Mouse (Mus musculus) 3T3-L1 (cell line): ENCODE measurements around the gene Trim28.

Experiments used
- DNase-seq: peaks from one replicate; pipeline ENCODE4 v3.0.0-alpha.2; 2015; ENCODE audit warnings: low read depth, low spot score

Gene Trim28

GRCm38 (mm10) chr7:12998851-12999250 lies at the start of gene Trim28:
TSS of gene Trim28 (plus strand) at chr7:12999114.
- DNase-seq: no peak

DNA sequence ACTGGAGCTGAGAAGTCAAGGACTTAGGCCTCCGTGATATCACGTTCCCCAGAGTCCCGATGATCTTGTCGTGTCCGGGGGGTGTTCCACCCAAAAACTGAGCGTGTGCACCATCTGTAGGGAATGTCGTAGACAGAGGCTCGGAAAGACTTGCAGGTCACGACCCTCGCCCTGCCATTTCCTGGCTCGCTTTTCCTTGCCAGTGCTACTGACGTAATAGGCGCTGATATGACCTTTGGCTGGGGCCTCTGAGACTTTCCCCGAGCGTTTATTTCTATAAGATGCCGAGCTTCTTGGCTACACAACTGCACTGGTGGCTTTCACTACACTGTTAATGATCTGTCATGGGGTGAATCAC lies 49.1 kb upstream of the Trim28 start:
- no peak for DNase-seq

- no peak for DNase-seq
These were observed 44.0 kb upstream of the Trim28 start for GRCm38 (mm10) chr7:12954896-12955295.

DNA sequence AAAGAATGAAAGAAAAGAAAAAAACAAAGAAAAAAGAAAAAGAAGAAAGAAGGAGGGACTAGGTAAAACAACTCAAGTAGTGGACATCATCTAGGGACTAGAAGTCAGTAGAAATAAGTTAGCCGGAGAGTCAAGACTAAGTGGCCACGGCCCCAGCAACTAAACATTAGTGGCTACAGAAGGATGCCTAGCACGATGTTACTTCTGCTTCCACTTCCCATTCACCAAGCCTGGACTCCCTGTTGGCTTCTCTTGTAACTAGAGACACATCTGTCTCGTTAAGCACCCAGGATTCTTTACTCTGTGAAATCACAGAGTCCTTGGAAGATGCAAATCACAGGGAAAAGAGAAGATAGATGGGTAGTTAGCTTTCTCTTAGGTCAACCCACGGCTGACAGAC lies 41.4 kb upstream of the Trim28 start:
- DNase-seq: no peak

DNA sequence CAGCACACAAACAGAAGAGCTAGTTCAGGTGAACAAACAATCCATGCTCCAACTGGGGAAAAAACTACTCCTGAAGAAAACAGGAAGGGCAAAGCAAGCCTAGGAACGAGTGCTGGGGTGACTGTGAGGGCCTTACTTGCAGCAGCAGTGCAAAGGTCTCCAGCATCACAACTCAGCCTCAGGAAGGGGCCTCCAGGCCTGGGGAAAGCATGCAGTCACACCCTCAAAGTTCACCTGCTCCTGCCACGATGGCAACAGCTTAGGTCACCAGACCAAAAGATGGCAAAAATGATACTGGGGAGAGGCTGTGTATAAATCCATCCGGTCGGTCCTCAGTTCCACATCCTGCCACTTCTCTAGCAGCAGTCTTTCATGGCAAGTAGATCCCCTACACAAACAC lies 40.0 kb upstream of the Trim28 start:
- DNase-seq: no peak

GRCm38 (mm10) chr7:12959718-12960117 lies 39.2 kb upstream of the Trim28 start:
- no peak for DNase-seq

GRCm38 (mm10) chr7:12961511-12962141 lies 37.3 kb upstream of the Trim28 start:
- DNase-seq: peak; percentile 90

- DNase-seq: peak; percentile 88
These were observed 33.2 kb upstream of the Trim28 start, which contains the start of gene Zfp324 for GRCm38 (mm10) chr7:12965678-12966091. TSS of gene Zfp324 (plus strand) at chr7:12965838.

DNA sequence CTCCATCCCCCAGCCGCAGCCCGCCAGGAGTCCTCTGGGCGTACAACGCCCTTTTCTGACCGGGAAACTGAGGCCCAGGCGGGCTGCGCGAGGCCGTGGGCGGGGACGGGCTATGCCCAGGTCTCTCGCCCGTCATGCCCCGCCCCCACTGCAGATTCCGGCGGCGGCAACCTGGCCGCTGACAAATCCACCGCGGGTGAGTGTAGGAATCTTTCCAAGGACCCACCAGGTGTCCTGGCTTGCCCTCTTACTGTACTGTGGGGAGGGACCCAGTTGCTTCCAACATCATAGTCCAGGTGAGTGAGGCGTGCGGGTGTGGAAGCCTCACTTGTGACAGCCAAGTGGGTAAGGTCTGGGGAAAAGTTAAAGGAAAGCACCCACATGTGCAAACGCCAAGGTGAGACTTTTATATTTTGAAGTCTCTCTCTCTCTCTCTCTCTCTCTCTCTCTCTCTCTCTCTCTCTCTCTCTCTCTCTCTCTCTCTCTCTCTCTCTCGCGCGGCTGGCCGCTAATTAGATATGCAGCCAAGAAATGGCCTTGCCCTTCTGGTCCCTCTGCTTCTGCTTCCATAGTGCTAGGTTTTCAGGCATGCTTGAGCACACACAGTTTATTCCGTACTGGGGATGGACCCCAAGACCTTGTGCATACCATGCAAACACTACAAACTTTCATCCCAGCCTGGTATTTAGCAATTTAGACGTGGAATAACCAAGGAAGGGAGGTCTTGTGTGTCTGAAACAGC lies 32.6 kb upstream of the Trim28 start:
- DNase-seq: peak; percentile 35

GRCm38 (mm10) chr7:12970906-12971305 lies 28.0 kb upstream of the Trim28 start:
- DNase-seq: no peak

GRCm38 (mm10) chr7:12977682-12978389 lies 21.1 kb upstream of the Trim28 start, which contains the start of gene Zfp446:
TSS of gene Zfp446 (plus strand) at chr7:12977848.
- peak; percentile 96 for DNase-seq

- DNase-seq: peak; percentile 2
These were observed 19.8 kb upstream of the Trim28 start for GRCm38 (mm10) chr7:12978931-12979722.

- DNase-seq: no peak
These were observed 19.1 kb upstream of the Trim28 start for GRCm38 (mm10) chr7:12979776-12980175.

DNA sequence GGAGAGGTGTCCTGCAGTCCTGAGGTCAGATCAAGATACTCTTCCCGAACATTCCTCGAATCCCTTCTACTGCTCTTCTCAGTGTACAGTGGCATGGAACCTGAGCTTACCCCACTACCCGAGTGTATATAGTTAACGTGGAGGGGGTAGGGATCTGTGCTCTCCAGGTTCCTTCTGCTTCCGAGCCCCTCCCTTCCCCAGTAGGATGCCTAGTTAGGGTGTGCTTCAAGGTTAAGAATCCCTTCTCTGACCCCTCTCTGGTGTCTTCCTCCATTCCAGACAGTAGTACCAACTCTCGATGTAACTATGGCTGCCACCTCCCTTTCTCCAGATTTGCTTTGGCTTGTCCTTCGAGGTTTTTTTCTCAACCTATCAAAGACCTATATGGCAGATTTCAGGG lies 18.6 kb upstream of the Trim28 start:
- no peak for DNase-seq

DNA sequence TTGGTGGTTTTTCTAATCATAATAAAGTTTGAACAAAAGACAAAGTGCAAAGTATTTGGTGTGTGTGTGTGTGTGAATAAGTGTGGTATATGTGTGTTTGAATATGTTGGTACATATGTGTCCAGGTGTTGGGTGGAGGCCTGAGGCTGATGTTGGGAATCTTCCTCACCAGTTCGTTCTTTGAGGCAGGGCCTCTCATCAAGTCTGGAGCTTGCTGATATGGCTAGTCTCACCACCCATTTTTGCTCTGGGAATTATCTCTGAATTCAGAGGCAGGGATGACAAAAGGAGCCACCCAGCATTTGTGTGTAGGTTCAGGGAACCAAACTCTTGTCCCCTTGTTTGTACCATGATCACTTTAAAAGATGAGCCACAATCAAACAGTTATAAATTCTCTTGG lies 13.2 kb upstream of the Trim28 start:
- no peak for DNase-seq

DNA sequence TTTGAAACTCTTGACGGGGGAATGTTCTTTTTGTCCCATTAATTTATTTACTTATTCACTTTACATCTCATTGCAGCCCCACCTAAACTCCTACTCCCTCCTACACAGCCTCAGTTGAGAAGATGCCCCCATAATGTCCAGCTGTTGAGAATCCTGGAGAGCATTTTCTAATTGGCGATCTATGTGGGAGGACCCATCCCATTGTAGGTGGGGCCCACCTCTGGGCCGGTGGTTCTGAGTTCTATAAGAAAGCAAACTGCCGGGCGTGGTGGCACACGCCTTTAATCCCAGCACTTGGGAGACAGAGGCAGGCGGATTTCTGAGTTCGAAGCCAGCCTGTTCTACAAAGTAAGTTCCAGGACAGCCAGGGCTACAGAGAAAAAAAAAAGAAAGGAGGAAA lies 12.0 kb upstream of the Trim28 start:
- no peak for DNase-seq

DNA sequence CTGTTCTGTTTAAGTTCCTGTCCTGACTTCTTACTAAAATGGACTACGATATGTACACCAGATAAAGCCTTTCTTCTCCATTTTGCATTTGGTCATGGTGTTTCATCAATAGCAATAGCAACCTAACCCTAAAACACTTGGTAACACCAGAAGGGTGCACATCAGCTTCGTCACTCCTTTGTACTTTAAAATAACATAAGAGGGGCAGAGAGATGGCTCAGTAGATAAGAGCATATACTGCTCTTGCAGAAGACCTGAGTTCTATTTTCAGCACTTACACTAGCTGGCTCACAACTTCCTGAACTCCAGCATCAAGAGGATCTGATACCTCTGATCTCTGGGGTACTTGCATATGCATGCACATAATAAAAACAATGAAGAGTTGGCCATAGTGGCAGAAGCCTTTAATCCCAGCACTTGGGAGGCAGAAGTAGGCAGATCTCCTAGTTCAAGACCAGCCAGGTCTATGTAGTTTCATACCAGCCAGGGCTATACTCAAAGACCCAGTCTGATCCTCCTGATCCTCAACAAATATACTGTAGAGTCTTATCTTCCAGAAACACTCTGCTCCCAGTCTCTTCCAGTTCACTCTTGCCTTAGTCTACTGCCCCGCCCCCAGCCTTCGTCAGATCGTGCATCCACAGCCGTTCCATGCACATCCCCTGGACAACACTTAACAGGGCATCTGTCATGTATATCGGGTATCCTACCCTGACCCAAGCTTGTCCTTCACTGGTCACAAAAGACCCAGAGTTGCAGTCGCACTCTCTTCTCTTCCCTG lies 11.3 kb upstream of the Trim28 start:
- DNase-seq: no peak

DNA sequence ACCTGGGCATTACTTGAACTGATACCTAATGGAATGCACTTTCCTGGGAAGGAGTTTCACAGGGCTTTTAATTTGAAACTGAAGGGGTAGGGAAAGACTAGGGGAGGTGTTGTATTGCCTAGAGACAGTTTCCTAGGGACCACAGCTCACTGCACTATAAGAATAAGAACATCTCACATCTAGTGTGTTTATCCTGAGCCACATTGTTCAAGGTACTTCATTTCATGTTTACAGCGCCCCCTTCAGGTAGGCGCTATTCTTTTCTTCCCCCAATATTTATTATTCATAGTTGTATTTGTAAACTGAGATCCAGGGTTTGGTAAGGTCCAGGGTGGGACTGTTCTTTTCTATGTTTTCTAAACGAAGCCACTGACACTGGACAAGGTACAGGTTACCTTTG lies 6.7 kb upstream of the Trim28 start:
- peak; percentile 29 for DNase-seq

- DNase-seq: no peak
These were observed 5.8 kb upstream of the Trim28 start for GRCm38 (mm10) chr7:12993148-12993547.

DNA sequence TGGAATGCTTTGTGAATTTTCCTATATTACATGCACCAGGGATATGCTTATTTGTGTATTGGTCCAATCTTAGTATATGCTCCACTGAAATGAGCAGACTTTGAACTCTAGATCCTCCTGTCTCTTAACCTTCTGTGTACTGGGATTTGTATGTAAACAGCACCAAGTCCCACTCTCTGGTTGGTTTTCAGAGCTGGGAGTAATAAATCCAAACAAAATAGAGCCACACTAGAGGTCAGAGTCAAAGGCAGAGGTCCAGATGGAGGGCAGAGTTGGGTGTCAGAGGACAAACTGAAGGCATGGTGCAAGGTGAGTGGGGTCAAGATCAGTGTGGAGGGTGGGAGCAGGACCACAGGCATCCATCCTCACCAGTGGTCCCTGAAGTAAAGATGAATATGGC lies 3.1 kb upstream of the Trim28 start:
- DNase-seq: no peak

GRCm38 (mm10) chr7:12997230-12997629 lies 1.7 kb upstream of the Trim28 start:
- DNase-seq: no peak
